Mouse (Mus musculus) layer of hippocampus, adult 9-10 months (tissue): ENCODE measurements around the gene Med12.
"Not testable (repeated sequence)": the region's sequence is repeated elsewhere in the genome, so short reads cannot be mapped to it uniquely, and the experiment has no call there.

Experiments used
- DNase-seq: peaks from one replicate; pipeline ENCODE4 v3.0.0; 2022; ENCODE audit warnings: low spot score

The Med12 gene

DNA sequence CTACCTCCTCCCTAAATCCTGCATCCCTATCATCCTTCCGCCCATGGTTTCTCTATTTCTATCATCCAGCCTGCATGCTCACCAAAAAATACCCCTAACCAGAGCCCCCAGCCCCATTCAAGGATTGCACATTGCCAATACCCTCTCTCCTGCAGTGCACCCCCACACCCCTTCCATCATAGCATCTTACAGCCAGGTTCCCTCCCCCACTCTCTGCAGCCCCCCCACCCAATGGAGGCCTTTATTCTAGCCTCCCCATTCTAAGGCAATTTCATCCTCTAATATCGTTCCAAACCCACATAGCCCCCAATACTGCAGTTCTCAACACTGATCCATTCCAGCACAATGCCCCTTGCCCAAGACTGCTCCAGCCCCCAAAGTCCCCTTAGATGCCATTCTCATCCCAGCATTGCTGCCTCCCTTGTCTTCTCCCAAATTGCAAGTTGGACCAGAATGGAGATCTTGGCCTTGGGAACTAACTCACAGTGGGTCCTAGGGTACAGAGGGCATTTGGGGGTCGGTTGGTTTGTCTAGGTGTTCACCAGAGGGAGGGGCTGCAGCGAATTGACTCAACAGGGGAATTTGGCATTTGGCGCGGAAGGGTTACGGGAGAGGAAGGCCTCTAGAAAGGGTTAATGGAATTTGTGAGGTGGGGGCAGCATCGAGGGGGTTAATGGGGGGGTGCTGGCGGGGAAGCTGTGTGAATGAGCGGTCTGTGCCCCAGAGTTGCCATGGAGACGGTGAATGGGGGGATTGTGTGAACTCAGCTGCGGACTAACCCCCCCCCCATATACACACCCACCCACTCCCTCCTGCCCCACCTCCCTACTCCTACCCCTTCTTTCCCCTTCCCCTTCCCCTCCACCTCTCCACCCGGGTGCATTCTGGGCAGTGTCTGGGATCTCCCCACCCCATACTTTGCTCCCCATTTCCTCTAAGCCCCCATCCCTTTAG is 25.9 kb downstream of the Med12 start:
- DNase-seq, result no peak

DNA sequence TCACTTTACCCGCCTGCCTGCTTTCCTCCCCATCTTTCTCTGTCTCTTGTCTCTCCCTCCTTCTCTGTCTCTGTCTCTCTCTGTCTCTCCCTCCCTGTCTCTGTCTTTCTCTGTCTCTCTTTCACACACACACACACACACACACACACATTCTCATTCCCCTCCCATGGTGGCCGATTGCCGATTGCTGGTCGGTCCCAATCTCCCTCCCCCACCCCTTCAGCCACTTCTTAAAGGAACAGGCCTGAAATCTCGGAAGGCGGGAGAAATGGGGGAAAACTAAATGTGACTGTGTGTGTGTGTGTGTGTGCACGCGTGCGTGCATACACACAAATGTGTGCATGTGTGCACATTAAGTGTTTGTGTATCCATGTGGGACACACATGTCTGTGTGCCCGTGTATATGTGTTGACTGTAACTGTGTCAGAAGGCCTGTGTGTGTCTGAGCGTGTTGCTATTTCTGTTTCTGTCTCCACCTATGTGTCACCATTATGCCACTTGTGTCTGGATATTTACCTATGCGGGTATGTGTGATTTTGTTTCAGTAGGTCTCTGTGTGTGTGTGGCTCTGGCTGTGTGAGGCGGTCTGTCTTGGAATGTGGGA is 26.7 kb downstream of the Med12 start:
- DNase-seq, result no peak

DNA sequence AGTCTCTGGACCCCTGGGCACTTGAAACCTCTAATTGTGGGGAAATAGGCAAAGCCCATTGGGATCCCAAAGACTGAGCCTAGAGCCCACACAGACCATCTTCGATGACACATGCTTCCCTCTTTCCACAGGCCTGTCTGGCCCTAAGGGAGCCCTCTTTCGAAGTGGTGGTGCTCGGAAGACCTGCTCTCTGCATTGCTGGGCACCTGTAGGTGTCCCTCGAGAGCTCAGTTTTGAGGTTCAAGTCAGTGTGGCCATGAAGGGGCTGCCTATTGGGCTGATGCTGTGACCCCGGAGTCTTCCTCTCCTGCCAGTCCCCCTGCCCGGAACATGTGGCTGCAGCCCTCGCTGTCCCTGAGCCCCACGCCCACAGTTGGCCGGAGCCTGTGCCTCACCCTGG is 27.8 kb downstream of the Med12 start:
- DNase-seq, result no peak

DNA sequence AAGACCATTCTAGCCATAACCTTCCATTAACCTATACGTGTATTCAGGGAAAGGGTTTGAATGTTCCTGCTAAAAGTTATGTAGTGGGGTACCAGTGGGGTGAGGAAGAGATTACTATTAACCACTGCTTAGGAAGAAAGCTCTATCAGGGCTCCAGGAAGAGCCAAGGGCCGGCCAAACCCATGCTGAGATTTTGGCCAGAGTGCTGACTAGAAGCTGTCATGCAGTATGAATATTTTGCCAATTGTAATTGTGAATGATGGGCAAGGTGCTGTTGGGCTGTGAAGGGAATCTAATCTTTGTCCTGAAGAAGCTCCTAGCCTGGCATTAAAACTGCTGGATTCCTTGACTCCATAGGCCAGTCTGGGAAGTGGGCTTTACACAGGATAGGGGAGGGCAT is 30.8 kb downstream of the Med12 start:
- DNase-seq, result no peak

DNA sequence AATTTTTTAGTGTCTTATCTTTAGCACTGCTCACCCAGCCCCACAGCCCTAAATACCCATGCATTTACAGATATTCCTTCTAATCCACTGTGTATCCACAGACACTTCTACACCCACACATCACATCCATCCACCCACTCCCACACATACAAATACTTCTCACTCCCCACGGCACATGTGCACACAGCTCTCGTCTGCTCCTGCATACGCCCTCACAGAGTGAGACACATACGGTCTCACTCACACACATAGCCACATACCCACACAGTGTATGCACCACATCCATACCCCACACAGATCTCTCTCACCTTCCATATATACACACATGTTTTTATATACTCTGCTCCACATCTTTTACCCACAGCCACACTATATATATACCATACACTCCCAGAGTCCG is 35.5 kb downstream of the Med12 start:
- DNase-seq, result no peak

DNA sequence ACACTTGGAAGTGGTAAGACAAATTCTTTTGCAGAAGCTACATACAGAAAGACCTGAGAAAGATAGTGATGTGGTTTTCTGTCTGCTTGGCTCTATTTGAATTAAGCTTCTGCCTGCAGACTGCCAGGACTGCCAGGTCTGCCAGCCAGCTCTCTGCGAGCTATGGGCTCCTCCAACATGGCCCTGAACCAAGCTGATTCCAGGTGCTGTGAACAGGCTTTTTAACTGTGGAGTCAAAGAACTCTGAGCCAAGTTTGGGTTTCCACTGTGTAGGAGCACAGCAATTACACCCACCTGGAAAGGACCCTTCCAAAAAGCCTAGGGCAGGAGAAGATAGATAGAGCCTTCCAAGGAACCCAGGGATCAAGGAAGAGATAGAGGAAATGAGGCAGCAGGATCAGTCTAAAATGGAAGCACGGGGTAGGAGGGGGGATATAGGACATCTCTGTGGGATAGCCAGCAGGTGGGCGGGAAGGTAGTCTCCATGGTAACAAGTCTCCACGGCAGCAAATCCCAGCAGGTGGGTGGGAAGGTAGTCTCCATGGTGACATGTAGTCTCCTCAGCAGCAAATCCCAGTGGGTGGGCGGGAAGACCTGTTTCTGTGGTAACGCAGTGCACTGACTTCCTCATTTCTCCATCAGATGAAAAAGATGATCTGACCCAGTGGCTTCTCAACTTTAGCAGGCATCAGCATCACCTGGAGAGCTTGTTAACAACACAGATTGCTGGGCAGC is 40.0 kb downstream of the Med12 start:
- DNase-seq, result peak; percentile 74

DNA sequence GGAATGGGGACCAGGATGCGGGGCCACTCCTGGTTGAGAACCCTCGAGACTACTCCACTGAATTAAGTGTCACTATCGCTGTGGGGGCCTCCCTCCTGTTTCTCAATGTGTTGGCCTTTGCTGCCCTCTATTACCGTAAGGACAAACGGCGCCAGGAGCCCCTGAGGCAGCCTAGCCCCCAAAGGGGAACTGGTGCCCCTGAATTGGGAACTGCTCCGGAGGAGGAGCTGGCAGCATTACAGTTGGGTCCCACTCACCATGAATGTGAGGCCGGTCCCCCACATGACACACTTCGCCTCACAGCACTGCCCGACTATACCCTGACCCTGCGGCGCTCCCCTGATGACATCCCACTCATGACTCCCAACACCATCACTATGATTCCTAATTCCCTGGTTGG is 45.9 kb downstream of the Med12 start:
- no peak for DNase-seq

DNA sequence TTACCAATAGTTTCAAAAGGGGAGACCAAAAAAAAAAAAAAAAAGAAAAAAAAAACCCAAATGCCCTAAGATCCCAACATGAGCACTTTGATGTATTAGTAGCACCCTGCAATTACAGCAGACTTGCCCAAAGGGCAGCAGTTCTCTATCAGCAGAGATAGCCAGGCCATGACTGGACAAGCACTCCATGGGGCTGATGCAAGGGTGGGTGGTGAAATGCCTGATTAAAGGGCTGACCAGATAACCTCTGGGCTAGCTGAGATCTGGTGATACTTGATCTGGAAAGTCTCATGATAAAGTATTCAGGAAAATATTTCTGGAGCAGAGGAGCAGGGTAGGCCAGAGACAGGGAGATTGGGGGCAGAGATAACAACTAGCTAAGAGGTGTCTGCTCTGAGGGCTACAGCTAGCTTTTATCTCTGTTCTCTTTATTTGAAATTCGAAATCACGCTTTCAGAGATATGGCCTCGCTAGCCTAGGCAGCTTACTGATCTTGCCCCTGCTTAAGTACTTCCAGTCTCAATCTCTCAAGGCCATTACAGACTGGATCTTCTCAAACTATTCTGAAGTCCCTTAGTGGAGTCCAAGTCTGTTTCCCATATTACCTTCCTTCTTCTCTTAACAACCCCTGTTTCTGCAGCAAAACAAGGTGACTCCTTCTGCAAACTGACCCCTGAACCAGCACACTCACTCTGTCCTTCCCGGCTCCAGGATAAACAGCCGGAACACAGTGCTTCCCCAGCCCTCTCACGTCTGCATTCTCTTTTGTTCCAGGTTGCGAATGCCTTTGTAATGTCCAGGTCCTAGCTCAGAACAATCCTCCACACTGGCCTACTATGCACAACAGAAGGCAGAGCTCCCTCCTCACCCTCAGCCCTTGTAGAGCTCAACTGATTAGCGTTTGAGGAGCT is 52.4 kb downstream of the Med12 start:
- no peak for DNase-seq

DNA sequence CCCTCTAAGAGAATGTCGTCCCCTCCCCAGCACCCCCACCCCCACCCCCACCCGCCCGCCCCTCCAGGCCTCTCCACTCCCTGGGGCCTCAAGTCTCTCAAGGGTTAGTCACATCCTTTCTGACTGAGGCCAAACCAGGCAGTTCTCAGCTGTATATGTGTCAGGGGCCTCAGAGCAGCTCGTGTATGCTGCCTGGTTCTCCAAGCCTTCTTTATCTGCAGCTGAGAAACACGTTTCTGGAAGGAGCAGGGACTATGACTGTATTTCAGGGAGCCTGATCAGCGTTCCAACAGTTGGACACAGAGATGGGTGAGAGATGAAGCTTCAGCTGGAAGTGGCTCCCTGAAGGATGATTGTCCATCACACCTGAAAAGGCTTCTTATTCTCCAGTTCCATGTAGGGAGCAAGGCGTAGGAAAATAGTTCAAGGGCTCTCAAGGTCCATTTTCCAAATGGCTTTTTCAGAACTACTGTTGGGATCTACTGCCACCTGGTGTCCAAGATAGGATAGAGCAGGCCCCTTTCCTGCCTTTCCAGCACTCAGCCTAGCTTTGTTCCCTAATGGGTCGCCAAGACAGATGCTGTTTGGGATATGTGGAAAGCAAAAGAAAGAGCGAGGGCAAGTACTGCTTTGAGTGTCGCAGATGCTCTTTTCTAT is 55.7 kb downstream of the Med12 start:
- peak; percentile 65 for DNase-seq

DNA sequence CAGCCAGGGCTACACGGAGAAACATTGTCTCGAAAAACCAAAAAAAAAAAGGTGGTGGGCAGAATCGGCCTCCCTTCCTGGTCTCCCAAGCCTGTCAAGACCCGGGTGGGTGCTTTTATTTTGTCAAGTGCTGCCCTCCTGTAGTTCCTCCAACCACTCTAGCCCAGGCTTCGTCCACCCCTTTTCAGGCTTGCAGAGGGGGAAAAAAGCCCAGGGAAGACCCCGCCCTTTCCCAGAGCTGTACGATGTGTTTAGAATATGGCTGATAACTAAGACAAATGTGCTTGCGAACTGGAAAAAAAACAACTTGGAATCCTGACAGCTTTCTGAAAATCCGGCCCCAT is 58.2 kb downstream of the Med12 start:
- DNase-seq, result no peak

DNA sequence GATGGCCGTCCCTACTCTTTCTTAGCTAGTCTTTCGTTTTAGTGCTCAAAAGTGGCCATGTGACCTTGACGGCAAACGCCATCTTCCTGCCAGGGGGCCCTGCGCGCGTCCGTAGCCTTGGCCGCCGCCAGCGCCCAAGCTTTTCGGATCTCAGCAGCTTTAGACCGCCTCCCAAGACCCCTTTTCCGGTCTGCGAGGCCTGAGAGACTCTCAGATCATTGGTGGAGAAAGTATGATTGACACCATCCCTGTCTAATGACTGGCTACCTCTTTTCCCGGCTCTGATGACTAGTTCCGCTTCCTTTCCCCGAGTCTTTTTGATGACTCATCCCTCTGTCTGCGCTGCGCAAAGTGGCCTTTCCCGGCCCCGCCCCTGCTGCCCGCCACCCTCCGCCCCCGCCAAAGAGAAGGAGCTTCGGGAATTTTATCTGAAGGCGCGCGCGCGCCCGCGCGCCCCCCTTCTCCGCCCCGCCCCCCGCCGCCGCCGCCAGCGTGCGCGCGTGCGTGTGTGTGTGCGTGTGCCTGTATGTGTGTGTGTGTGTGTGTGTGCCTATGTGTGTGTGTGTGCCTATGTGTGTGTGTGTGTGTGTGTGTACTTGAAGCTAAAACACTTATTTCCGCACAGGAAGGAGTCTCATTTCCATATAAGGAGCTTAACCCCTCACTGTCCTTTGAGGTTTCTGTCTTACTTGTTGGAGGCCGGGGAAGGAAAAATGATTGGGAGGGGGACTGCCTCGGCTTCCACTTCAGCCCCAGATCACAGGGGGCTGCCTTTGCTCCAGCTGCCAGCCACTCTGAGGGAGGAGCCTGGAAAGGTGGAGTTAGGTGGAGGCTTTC is 58.8 kb downstream of the Med12 start:
- peak; percentile 85 for DNase-seq

DNA sequence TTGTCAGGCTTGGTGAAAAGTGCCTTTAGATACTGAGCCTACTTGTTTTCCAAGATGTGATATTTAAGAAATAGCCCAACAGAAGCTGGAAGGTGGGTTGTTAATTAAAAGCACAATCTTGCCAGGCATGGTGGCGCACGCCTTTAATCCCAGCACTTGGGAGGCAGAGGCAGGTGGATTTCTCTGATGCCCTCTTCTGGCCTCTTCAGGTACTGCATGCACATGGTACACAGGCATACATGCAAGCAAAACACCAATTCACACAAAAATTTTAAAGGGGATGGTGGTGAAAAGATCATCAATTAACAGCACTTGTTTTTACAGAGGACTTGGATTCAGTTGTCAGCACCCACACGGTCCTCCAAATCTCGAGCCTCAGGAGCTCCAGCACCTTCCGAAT is 60.8 kb downstream of the Med12 start:
- no peak for DNase-seq

DNA sequence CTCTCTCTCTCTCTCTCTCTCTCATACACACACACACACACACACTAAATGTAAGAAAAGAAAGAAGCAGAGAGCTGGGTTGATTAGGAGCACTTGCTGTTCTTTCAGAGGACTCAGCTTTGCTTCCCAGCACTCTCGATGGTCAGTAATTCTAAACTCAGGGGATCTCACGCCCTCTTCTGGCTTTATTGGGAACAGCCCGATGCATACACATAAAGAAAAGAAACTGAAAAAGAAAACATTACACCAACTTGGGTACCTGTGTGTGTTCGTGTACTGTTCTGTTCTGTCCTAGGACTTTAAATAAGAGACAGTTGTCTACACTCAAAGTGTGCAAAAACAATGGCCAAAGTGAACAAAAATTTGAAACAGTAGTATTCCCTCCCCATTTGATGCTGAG is 64.8 kb downstream of the Med12 start:
- no peak for DNase-seq

DNA sequence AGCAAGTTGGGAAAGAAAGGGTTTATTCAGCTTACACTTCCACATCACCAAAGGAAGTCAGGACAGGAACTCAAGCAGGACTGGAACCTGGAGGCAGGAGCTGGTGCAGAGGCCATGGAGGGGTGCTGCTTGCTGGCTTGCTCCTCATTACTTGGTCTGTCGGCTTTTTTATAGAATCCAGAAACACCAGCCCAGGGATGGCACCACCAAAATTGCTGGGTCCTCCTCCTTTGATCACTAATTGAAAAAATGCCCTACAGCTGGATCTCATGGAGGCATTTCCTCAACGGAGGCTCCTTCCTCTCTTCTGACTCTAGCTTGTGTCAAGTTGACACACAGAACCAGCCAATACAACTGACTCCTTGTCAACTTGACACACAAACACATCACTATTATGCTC is 69.0 kb downstream of the Med12 start:
- DNase-seq, result not testable (repeated sequence)

DNA sequence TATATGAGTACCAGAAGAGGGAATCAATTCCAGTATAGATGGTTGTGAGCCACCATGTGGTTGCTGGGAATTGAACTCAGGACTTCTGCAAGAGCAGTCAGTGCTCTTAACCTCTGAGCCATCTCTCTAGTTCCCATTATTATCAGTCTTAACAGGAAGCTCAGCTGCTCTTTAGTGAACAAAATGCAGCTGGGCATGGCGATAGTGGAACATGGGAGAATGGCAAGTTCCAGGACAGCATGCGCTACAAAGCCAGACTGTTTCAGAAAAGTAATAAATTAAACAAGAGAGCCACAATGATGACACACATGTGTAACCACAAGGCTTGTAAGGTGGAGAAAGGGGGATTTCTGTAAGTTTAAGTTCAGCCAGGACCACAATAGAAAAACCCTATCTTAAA is 71.6 kb downstream of the Med12 start:
- no peak for DNase-seq

DNA sequence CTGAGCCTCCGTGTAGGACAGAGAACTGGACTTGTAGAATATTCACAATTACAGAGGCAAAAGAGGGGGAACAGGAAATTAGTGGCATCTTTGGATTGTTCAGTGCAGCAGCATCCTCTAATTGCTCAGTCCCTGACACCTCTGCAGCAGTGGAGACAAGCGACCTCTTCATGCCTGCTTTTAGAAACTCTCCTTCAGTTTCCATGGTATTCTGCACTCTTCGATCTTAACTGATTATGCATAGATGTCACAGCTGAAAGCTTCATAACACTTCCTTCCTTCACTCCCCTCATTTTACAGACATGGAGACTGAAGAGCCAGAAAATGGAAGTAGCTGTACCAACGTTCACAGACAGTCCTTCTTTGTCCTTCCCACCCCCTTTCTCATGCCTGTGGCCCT is 72.6 kb downstream of the Med12 start:
- DNase-seq, result no peak
